Mouse (Mus musculus) forebrain, embryonic 16.5 days (tissue): ENCODE measurements around the gene Apol9a. TPM values are rescaled to one million over a fixed set of nuclear protein-coding genes. Genes with fewer than 3 reads are reported as not detected.

Experiments used
- ATAC-seq: fragments of 200-750 bp; cut with Nextera tagmentation; 2 replicates; pipeline ENCODE4 v1.8.0; 2017; ENCODE audit warnings: mild to moderate bottlenecking, moderate library complexity
- H3K27ac ChIP-seq: fragments of 300-500 bp; sonication (generic); 2 replicates; pipeline ENCODE4 v1.5.1; 2014; ENCODE audit warnings: low read length, control low read depth
- H3K27me3 ChIP-seq: fragments of 300-500 bp; sonication (generic); replicated peaks from 2 replicates; pipeline ENCODE4 v1.6.1; 2014; ENCODE audit warnings: low read length; ENCODE audit not compliant: control insufficient read depth, insufficient read depth
- H3K36me3 ChIP-seq: fragments of 300-500 bp; sonication (generic); 2 replicates; pipeline ENCODE4 v1.6.1; 2014; ENCODE audit not compliant: control insufficient read depth, insufficient read depth
- H3K4me1 ChIP-seq: fragments of 300-500 bp; sonication (generic); replicated peaks from 2 replicates; pipeline ENCODE4 v1.6.1; 2014; ENCODE audit warnings: low read length; ENCODE audit not compliant: control insufficient read depth, insufficient read depth
- H3K4me2 ChIP-seq: fragments of 300-500 bp; sonication (generic); 2 replicates; pipeline ENCODE4 v1.6.1; 2014; ENCODE audit warnings: mild to moderate bottlenecking, low read length, control low read depth
- H3K4me3 ChIP-seq: fragments of 300-500 bp; sonication (generic); replicated peaks from 2 replicates; pipeline ENCODE4 v1.5.1; 2014; ENCODE audit warnings: mild to moderate bottlenecking, low read length, control low read depth
- H3K9ac ChIP-seq: fragments of 300-500 bp; sonication (generic); replicated peaks from 2 replicates; pipeline ENCODE4 v1.6.1; 2014; ENCODE audit warnings: low read depth, low read length, control low read depth
- H3K9me3 ChIP-seq: fragments of 300-500 bp; sonication (generic); 2 replicates; pipeline ENCODE4 v1.6.1; 2016; ENCODE audit warnings: low read length; ENCODE audit not compliant: control insufficient read depth
- WGBS: fragments of 180-500 bp; shearing (Covaris S2); extraction: QIAGEN DNeasy Blood & Tissue Kit; methylation state at CpG from one replicate; pipeline ENCODE4 v1.1.7; 2014; 5-methylcytosine and 5-hydroxymethylcytosine counted together
- polyA plus RNA-seq: library from polyadenylated mRNA; unstranded; fragments of >200 nt; fragmentation: Nextera tagmentation; extraction: Ambion mirVana; gene quantifications from 2 replicates; pipeline ENCODE4 v1.2.1, GENCODE M21; 2015

Gene Apol9a
- polyA plus RNA-seq, 1 experiment from 2014 or later: 0.09 TPM

DNA sequence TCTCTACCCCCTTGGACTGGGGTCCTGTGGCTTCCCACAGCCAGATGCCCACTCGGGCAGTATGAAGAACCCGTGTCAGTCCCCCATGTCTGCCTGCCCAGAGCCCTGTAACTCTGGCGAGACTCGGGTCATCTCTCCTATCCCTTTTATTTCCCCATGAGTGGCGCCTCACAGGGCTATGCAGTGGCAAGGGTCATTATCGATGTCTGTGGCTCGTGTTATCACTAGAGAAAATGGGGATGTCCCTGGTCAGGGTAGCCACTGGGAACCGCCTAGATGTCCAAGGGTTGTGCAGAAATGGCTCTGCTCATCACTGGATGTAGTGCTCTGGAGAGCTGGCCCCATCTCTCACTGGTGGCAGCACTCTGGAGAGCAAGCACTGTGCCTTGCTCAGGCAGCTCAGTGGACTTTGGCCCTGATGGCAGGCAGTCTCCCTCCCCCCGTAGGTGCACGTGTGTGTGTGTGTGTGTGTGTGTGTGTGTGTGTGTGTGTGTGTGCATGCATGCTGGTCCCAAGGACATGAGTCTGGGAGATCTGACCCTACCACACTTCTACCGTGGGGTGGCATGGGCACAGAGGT lies 28.6 kb downstream of the Apol9a start:
- Histone ChIP-seq H3K4me1 (no peaks in the 10 kb centered on the region), H3K27ac (no peak overlapping the region), H3K4me3 (no peak overlapping the region), H3K27me3 (no peaks in the 10 kb centered on the region), H3K9ac (no peak overlapping the region), H3K36me3 (no peaks in the 10 kb centered on the region), H3K9me3 (no peaks in the 10 kb centered on the region), H3K4me2 (no peak overlapping the region)
- WGBS: 88% methylated on average over 10 of the region's 11 CpGs
- ATAC-seq: no peak

DNA sequence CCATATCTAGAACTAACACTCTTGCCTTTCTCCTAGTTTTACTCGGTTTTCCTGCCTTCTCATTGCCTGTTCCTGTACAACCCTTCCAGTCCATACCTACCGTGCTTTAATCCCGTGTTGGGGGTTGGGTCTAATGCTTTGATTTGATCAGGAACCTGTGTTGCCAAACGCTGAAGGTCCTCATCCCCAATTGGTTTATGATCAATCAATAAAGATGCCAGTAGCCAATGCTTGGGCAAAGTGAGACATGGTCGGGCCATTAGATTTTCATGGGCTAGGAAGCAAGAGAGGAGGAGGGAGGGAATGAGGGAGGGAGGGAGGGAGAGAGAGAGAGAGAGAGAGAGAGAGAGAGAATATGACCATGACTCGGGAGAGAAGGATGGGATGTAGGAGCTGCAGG lies 29.5 kb downstream of the Apol9a start:
- 86% methylated on average over 6 of the region's 6 CpGs for WGBS
- Histone ChIP-seq H3K4me3 (no peak overlapping the region), H3K4me2 (no peak overlapping the region), H3K4me1 (no peaks in the 10 kb centered on the region), H3K27me3 (no peaks in the 10 kb centered on the region), H3K9ac (no peak overlapping the region), H3K9me3 (no peaks in the 10 kb centered on the region), H3K27ac (no peak overlapping the region), H3K36me3 (no peaks in the 10 kb centered on the region)
- ATAC-seq: no peak

DNA sequence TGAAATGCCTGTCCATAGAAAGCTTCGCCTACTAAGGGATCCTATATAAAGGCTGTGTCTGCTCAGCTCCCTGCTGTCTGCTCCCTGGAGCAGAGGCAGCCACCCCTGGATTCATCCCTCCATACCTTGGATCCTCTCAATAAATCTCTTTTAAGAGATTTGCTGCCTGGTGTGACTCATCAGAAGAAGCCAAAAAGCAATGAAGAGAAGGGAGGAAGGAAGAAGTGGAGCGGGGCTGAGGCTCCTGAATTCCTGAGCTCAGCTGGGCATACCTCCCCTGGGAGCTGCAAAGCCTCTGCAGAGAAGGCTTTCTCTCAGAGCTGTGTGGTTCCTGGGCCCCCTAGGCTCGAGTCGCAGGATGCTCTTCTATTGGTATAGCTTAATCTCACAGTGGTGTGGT lies 31.0 kb downstream of the Apol9a start:
- 35% methylated on average over 4 of the region's 4 CpGs for WGBS
- no peak for ATAC-seq
- Histone ChIP-seq H3K9me3 (no peaks in the 10 kb centered on the region), H3K4me2 (no peak overlapping the region), H3K36me3 (no peaks in the 10 kb centered on the region), H3K4me3 (no peak overlapping the region), H3K4me1 (no peaks in the 10 kb centered on the region), H3K27ac (no peak overlapping the region), H3K9ac (no peak overlapping the region), H3K27me3 (no peaks in the 10 kb centered on the region)

DNA sequence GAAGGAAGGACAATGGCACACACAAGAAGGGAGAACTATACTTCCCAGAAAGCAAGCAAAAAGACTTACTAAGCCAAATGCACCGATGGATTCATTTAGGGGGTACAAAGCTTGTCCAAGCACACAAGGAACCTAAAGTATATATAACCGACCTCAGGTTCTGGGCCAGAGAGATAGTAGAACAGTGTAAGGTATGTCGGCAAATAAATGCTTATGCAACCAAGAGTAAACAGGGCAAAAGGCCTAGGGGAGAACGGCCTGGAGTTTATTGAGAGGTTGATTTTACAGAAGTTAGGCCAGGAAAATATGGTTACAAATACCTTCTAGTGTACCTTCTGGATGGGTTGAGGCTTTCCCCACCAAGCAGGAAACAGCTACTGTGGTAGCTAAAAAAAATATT lies 33.5 kb downstream of the Apol9a start:
- no peak overlapping the region for H3K27ac ChIP-seq
- no peak overlapping the region for H3K4me2 ChIP-seq
- H3K4me1 ChIP-seq: no peaks in the 10 kb centered on the region
- no peaks in the 10 kb centered on the region for H3K27me3 ChIP-seq
- H3K9me3 ChIP-seq: no peaks in the 10 kb centered on the region
- H3K4me3 ChIP-seq: no peak overlapping the region
- no peaks in the 10 kb centered on the region for H3K36me3 ChIP-seq
- H3K9ac ChIP-seq: no peak overlapping the region
- no peak for ATAC-seq
- WGBS: 95% methylated on average over 4 of the region's 4 CpGs

DNA sequence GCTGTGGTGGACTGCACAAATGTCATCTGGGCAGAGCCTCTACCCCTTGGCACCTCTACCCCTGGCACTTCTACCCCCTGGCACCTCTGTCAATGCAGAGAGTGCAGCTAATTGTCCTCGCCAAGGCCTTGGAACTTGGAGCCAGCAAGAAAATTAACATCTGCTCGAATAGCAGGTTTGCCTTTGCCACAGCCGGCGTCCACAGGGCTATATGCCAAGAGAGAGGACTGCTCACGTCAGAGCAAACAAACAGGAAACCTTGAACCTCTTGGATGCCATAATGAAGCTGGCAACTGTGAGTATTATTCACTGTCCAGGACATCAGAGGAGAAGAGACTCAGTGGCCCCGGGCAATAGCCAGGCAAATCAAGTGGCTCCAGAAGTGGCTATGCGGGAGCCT lies 34.0 kb downstream of the Apol9a start:
- Histone ChIP-seq H3K27ac (no peak overlapping the region), H3K27me3 (no peaks in the 10 kb centered on the region), H3K36me3 (no peaks in the 10 kb centered on the region), H3K4me1 (no peaks in the 10 kb centered on the region), H3K9ac (no peak overlapping the region), H3K9me3 (no peaks in the 10 kb centered on the region), H3K4me3 (no peak overlapping the region), H3K4me2 (no peak overlapping the region)
- ATAC-seq: no peak
- WGBS: 54% methylated on average over 7 of the region's 7 CpGs

DNA sequence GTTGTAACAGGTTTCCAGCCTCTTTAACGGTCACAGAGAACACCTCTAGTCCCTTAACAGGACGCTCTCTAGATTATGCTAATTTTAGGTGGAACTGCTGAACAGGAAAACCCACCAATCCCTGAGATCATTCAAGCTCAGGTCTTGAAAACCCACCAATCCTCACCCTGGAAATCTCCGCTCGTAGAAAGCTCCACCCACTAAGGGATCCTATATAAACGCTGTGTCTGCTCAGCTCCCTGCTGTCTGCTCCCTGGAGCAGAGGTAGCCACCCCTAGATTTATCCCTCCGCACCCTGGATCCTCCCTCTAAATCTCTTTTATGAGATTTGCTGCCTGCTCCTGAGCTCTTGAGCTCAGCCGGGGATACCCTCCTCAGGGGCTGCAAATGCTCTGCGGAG lies 40.3 kb downstream of the Apol9a start:
- Histone ChIP-seq H3K27me3 (no peaks in the 10 kb centered on the region), H3K9me3 (no peaks in the 10 kb centered on the region; the same call in 1 of the 2 replicates), H3K9ac (no peak overlapping the region), H3K27ac (no peak overlapping the region), H3K4me1 (peaks cover 25% of the 10 kb centered on the region), H3K4me2 (no peak overlapping the region), H3K36me3 (no peaks in the 10 kb centered on the region), H3K4me3 (no peak overlapping the region)
- ATAC-seq: no peak
- 90% methylated on average over 8 of the region's 8 CpGs for WGBS

DNA sequence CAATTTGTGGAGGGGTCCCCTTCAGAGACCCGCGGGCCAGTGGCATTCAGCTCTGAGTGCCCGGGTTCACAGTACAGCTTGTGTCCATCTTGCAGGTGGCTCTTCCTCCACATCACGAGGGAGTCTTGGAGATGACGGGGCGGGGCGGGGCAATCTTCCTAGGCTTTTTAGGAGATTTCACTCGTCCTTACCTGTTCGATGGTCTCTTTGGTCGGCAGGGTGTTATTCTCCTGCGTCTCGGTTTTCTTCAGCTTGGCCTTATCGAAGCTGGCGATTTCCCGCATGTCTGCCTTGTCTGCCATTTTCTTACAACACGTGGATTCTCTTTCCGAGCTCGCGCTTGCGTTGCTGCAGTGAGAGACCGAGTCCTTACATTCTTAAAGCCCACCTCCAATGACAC lies 41.0 kb downstream of the Apol9a start:
- 92% methylated on average over 21 of the region's 21 CpGs for WGBS
- Histone ChIP-seq H3K27me3 (no peaks in the 10 kb centered on the region), H3K4me3 (no peak overlapping the region), H3K9me3 (no peaks in the 10 kb centered on the region; the same call in 1 of the 2 replicates), H3K4me1 (peaks cover 25% of the 10 kb centered on the region), H3K4me2 (no peak overlapping the region), H3K27ac (no peak overlapping the region), H3K36me3 (no peaks in the 10 kb centered on the region), H3K9ac (no peak overlapping the region)
- ATAC-seq: no peak

DNA sequence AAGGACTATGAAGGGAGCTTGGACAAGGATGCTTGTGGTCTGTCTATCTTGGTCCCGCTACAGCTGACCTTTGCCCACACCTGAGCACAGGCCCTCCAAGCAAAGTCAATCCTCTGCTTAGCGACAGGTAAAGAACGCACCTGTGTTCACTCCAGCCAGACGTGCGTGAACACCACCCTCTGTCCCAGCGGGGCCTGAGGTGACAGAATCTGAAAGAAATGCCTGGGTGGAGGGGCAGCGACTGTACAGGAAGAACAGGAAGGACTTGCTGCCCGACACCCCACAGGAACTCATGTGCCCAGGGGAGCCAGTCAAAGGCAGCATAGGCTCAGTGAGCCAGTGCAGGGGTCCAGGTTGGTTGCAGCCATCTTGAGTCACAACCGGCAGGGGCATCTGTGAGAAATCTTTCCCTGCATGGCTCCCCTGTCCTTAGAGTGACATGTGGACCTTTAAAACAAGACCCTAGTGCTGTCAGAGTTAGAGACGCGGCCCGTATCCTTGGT lies 42.1 kb downstream of the Apol9a start:
- Histone ChIP-seq H3K36me3 (no peaks in the 10 kb centered on the region), H3K4me1 (peaks cover 29% of the 10 kb centered on the region), H3K27me3 (no peaks in the 10 kb centered on the region), H3K9ac (peak overlapping the region; percentile 53), H3K4me2 (no peak overlapping the region), H3K4me3 (no peak overlapping the region), H3K9me3 (no peaks in the 10 kb centered on the region; the same call in 1 of the 2 replicates), H3K27ac (no peak overlapping the region)
- no peak for ATAC-seq
- WGBS: 91% methylated on average over 12 of the region's 12 CpGs

DNA sequence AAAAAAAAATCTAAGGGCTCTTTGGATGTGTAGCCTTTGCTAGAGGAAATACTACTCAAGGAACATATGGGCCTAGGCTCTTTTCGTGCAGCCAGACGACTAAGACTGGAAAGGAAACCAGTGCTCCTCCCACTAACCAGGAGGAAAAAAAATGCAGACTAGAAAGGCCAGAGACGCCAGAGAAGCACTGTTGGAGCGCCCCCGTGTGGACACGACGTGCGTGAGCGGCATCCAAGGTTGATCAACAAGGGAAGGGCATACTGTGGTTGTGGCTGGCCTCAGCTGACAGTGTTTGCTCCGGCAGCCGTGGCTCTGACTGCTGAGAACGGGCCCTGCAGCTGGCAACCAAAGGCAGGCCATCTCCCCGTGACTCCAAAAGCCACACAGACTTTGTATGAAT lies 42.8 kb downstream of the Apol9a start:
- H3K4me2 ChIP-seq: peak overlapping the region; percentile 37
- 0% methylated on average over 13 of the region's 13 CpGs for WGBS
- H3K4me1 ChIP-seq: peaks cover 36% of the 10 kb centered on the region
- peak overlapping the region; percentile 53 for H3K9ac ChIP-seq
- H3K36me3 ChIP-seq: no peaks in the 10 kb centered on the region
- no peaks in the 10 kb centered on the region; the same call in 1 of the 2 replicates for H3K9me3 ChIP-seq
- peak overlapping the region; percentile 14; the same call in 1 of the 2 replicates for H3K4me3 ChIP-seq
- H3K27ac ChIP-seq: peak overlapping the region; percentile 96
- peak; percentile 73 for ATAC-seq
- H3K27me3 ChIP-seq: no peaks in the 10 kb centered on the region

DNA sequence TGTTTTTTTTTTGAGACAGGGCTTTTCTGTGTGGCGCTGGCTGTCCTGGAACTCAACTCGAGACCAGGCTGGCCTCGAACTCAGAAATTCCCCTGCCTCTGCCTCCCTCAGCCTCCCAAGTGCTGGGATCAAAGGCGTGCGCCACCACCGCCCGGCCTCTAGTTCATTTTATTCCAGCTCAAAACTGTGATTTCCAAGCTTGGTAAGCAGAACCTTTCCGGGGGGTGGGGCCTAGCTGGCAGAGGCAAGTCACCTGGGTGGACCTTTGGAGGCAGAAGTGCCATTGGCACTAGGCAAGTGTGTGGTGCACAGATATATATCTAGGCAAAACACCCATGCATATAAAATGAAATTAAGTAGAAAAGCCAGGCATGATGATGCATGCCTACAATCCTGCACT lies 43.4 kb downstream of the Apol9a start:
- peak overlapping the region; percentile 96 for H3K27ac ChIP-seq
- H3K9ac ChIP-seq: no peak overlapping the region
- 39% methylated on average over 8 of the region's 8 CpGs for WGBS
- H3K9me3 ChIP-seq: no peaks in the 10 kb centered on the region; the same call in 1 of the 2 replicates
- ATAC-seq: 0 out of 2 replicates have a peak, but pooled peaks have one; percentile 0
- H3K27me3 ChIP-seq: no peaks in the 10 kb centered on the region
- no peak overlapping the region for H3K4me2 ChIP-seq
- no peaks in the 10 kb centered on the region for H3K36me3 ChIP-seq
- H3K4me3 ChIP-seq: no peak overlapping the region
- peaks cover 39% of the 10 kb centered on the region for H3K4me1 ChIP-seq
